Mouse (Mus musculus) C2C12 (cell line): ENCODE results near the gene Tlr2. TPM values are rescaled to one million over a fixed set of nuclear protein-coding genes. Genes with fewer than 3 reads are reported as not detected.

Experiments
- H3K27me3 ChIP-seq: one replicate; pipeline ENCODE4 v1.6.1; 2011; ENCODE audit not compliant: control insufficient read depth, insufficient read depth, insufficient read length
- H3K36me3 ChIP-seq: one replicate; pipeline ENCODE4 v1.6.1; 2011; ENCODE audit not compliant: control insufficient read depth, insufficient read depth
- H3K4me3 ChIP-seq: one replicate; pipeline ENCODE4 v1.5.1; 2011; ENCODE audit warnings: mild to moderate bottlenecking, control low read depth; ENCODE audit not compliant: poor library complexity, insufficient read depth, severe bottlenecking
- H3K79me2 ChIP-seq: one replicate; pipeline ENCODE4 v1.6.1; 2011; ENCODE audit not compliant: control insufficient read depth, insufficient read depth
- H3K79me3 ChIP-seq: one replicate; pipeline ENCODE4 v1.6.1; 2011; ENCODE audit warnings: low read depth, control low read depth
- H3ac ChIP-seq: one replicate; pipeline ENCODE3; 2011; ENCODE audit warnings: low read depth; ENCODE audit not compliant: control insufficient read depth, insufficient read length
- CEBPB ChIP-seq: IDR thresholded peaks from one replicate; pipeline ENCODE4 v1.6.1; 2011; ENCODE audit warnings: low read depth, mild to moderate bottlenecking, control low read depth, moderate library complexity
- CTCF ChIP-seq: IDR thresholded peaks from one replicate; pipeline ENCODE4 v1.5.1; 2011; ENCODE audit not compliant: control insufficient read depth, insufficient read depth, insufficient read length
- FOSL1 ChIP-seq: IDR thresholded peaks from one replicate; pipeline ENCODE4 v1.8.0; 2011; ENCODE audit warnings: mild to moderate bottlenecking, low read length; ENCODE audit not compliant: poor library complexity, insufficient read depth, severe bottlenecking
- MAX ChIP-seq: IDR thresholded peaks from one replicate; pipeline ENCODE4 v1.6.1; 2011; ENCODE audit warnings: mild to moderate bottlenecking, control low read depth
- MYOD1 ChIP-seq: IDR thresholded peaks from one replicate; pipeline ENCODE4 v1.6.1; 2011; ENCODE audit warnings: low read depth; ENCODE audit not compliant: control insufficient read depth, insufficient read length
- MYOG ChIP-seq: IDR thresholded peaks from one replicate; pipeline ENCODE4 v1.6.1; 2011; ENCODE audit not compliant: control insufficient read depth, insufficient read length; ENCODE audit errors: extremely low read depth
- USF1 ChIP-seq: IDR thresholded peaks from one replicate; pipeline ENCODE4 v1.6.1; 2011; ENCODE audit warnings: low read depth, mild to moderate bottlenecking, control low read depth, moderate library complexity
- polyA plus RNA-seq: library from polyadenylated mRNA; unstranded; fragments of >200 nt; fragmentation: generic; extraction: Trizol; gene quantifications from one replicate; pipeline ENCODE4 v1.2.1, GENCODE M21; 2012; ENCODE audit warnings: missing spikeins

Gene Tlr2
- polyA plus RNA-seq, 1 experiment = 0.49 TPM

GRCm38 (mm10) chr3:83828145-83828611, 13.4 kb downstream of the Tlr2 start:
- Histone ChIP-seq H3K27me3 (no peaks in the 10 kb centered on the region), H3K79me2 (no peaks in the 10 kb centered on the region), H3K36me3 (no peaks in the 10 kb centered on the region), H3ac (no peak overlapping the region), H3K4me3 (no peak overlapping the region), H3K79me3 (no peaks in the 10 kb centered on the region)
- TF ChIP-seq USF1 (no peak), MYOG (no peak), MAX (no peak), MYOD1 (no peak), CEBPB (no peak), FOSL1 (peak; percentile 25), CTCF (no peak)

- Histone ChIP-seq H3K4me3 (no peak overlapping the region), H3K79me3 (no peaks in the 10 kb centered on the region), H3K27me3 (no peaks in the 10 kb centered on the region), H3K79me2 (no peaks in the 10 kb centered on the region), H3ac (no peak overlapping the region), H3K36me3 (no peaks in the 10 kb centered on the region)
- TF ChIP-seq CEBPB (no peak), FOSL1 (no peak), MYOD1 (no peak), USF1 (no peak), MYOG (no peak), CTCF (no peak), MAX (no peak)
Measured at GRCm38 (mm10) chr3:83827684-83828083, 13.9 kb downstream of the Tlr2 start.

GRCm38 (mm10) chr3:83823774-83824173, 17.8 kb downstream of the Tlr2 start:
- Histone ChIP-seq H3K4me3 (no peak overlapping the region), H3ac (no peak overlapping the region), H3K36me3 (no peaks in the 10 kb centered on the region), H3K79me3 (no peaks in the 10 kb centered on the region), H3K27me3 (no peaks in the 10 kb centered on the region), H3K79me2 (no peaks in the 10 kb centered on the region)
- no peak for TF ChIP-seq CEBPB
- no peak for TF ChIP-seq USF1
- no peak for TF ChIP-seq MYOD1
- TF ChIP-seq FOSL1 = no peak
- no peak for TF ChIP-seq MYOG
- TF ChIP-seq MAX = no peak
- no peak for TF ChIP-seq CTCF

- no peaks in the 10 kb centered on the region for H3K79me3 ChIP-seq
- no peaks in the 10 kb centered on the region for H3K79me2 ChIP-seq
- TF ChIP-seq MAX (no peak), CTCF (no peak), CEBPB (no peak), USF1 (no peak), FOSL1 (no peak)
- no peaks in the 10 kb centered on the region for H3K27me3 ChIP-seq
- no peaks in the 10 kb centered on the region for H3K36me3 ChIP-seq
- no peak overlapping the region for H3K4me3 ChIP-seq
- H3ac ChIP-seq = no peak overlapping the region
Measured at GRCm38 (mm10) chr3:83816372-83816925, 25.1 kb downstream of the Tlr2 start.

GRCm38 (mm10) chr3:83812863-83813262, 28.7 kb downstream of the Tlr2 start:
- no peaks in the 10 kb centered on the region for H3K79me3 ChIP-seq
- no peak overlapping the region for H3K4me3 ChIP-seq
- TF ChIP-seq MYOG = no peak
- TF ChIP-seq CEBPB = no peak
- TF ChIP-seq CTCF = no peak
- TF ChIP-seq USF1 = no peak
- TF ChIP-seq FOSL1 = no peak
- TF ChIP-seq MAX = no peak
- no peak for TF ChIP-seq MYOD1
- peaks cover 3% of the 10 kb centered on the region for H3K27me3 ChIP-seq
- H3ac ChIP-seq = no peak overlapping the region
- H3K36me3 ChIP-seq = no peaks in the 10 kb centered on the region
- no peaks in the 10 kb centered on the region for H3K79me2 ChIP-seq

DNA sequence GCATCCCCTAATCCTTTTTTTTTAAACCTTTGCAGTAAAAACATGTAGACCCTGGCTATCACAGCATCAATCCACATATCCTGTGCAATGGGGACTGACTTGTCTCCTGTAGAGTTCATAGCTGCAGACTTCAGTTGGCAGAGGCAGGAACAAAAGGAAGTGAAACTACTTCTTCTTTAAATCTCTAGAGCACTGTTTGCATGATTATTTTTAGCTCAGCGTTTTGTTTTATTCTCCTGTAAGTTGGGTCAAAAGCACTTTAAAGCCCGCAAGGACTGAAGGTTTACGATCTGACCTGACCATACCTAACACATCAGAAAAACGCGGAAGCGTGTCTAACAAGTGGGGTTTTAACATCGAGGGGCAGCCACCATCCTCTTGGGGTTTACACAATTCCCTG, 29.6 kb downstream of the Tlr2 start:
- H3K79me2 ChIP-seq = no peaks in the 10 kb centered on the region
- no peak for TF ChIP-seq CTCF
- no peak for TF ChIP-seq USF1
- TF ChIP-seq CEBPB = no peak
- no peak for TF ChIP-seq FOSL1
- no peak for TF ChIP-seq MAX
- TF ChIP-seq MYOG = no peak
- TF ChIP-seq MYOD1 = no peak
- peaks cover 3% of the 10 kb centered on the region for H3K27me3 ChIP-seq
- no peak overlapping the region for H3ac ChIP-seq
- no peak overlapping the region for H3K4me3 ChIP-seq
- no peaks in the 10 kb centered on the region for H3K79me3 ChIP-seq
- no peaks in the 10 kb centered on the region for H3K36me3 ChIP-seq
